ENCODE assay signal across 9 mouse cellular contexts in the genomic region with DNA sequence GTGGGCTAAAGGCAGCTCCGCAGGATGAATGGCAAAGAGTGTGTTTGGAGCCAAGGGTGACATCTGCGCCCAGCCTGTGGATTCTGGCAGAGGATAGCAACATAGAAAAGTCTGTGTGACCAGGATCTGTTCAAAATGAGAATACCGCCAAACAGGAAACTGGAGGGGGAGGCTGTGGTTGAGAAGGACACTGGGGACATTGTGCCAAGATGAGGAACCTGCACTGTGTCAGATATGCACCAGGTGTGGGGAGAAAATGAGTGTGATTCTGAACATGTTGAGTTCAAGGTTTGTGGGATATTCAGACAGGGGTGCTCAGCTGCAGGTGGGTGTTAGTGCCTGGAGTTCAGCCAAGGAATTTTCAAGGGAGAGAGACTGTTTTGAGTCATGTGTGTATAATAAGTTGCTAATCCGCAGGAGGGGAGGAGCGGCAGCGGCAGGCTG. TPM values are rescaled to one million over a fixed set of nuclear protein-coding genes. Genes with fewer than 3 reads are reported as not detected.
DNase-seq lines count a peak whose midpoint lies in the region; ATAC-seq and TF ChIP-seq lines count a peak whose summit lies in the region.
"Had no signal": no experiment of that assay in that cellular context is flagged by ENCODE, and none has a peak within 500 bp of the region (broad histone marks: within the 10 kb centered on the region; RNA-seq: fewer than 3 reads in every experiment).

No protein-coding gene starts in this region.

- H3K27ac ChIP-seq in embryonic facial prominence, embryonic 14.5 days (replicated peaks; ENCODE audit: low read depth, low read length): no peak overlapping the region
- no peak overlapping the region for H3K27ac ChIP-seq in embryonic facial prominence, embryonic 10.5 days (replicated peaks)
- H3K27ac ChIP-seq in lung, embryonic 16.5 days (ENCODE audit: low read length): no peak overlapping the region
- H3K27ac ChIP-seq in lung, postnatal 0 days (ENCODE audit: low read length): no peak overlapping the region
- peak overlapping the region; percentile 83 for H3K27ac ChIP-seq in small intestine, adult 2 months (ENCODE audit: insufficient read depth, low read depth, low read length)

- H3K27me3 ChIP-seq in embryonic facial prominence, embryonic 14.5 days (replicated peaks; ENCODE audit: control insufficient read depth, insufficient read depth, low read length): no peaks in the 10 kb centered on the region
- peaks cover 29% of the 10 kb centered on the region; the same call in 1 of the 2 replicates for H3K27me3 ChIP-seq in embryonic facial prominence, embryonic 10.5 days (replicated peaks; ENCODE audit: low read depth, poor library complexity, severe bottlenecking)
- no peaks in the 10 kb centered on the region for H3K27me3 ChIP-seq in lung, embryonic 16.5 days (ENCODE audit: control insufficient read depth, insufficient read depth, low read depth, low read length)
- H3K27me3 ChIP-seq in lung, postnatal 0 days (replicated peaks; ENCODE audit: insufficient read depth, low read length): no peaks in the 10 kb centered on the region
- H3K27me3 ChIP-seq in small intestine, adult 2 months (ENCODE audit: control insufficient read depth, insufficient read depth, low read length): no peaks in the 10 kb centered on the region

- H3K9ac ChIP-seq in embryonic facial prominence, embryonic 14.5 days (ENCODE audit: low read depth, low read length): no peak overlapping the region
- no peak overlapping the region for H3K9ac ChIP-seq in lung, embryonic 16.5 days (ENCODE audit: low read length)
- no peak overlapping the region for H3K9ac ChIP-seq in lung, postnatal 0 days (replicated peaks; ENCODE audit: low read depth)

- peaks cover 8% of the 10 kb centered on the region; the same call in 1 of the 2 replicates for H3K4me1 ChIP-seq in embryonic facial prominence, embryonic 14.5 days (ENCODE audit: control insufficient read depth, insufficient read depth, low read length)
- peaks cover 18% of the 10 kb centered on the region for H3K4me1 ChIP-seq in embryonic facial prominence, embryonic 10.5 days
- H3K4me1 ChIP-seq in lung, embryonic 16.5 days (replicated peaks; ENCODE audit: control insufficient read depth, insufficient read depth, low read length): peaks cover 9% of the 10 kb centered on the region
- H3K4me1 ChIP-seq in lung, postnatal 0 days (ENCODE audit: insufficient read depth, low read depth, low read length): no peaks in the 10 kb centered on the region
- H3K4me1 ChIP-seq in small intestine, adult 2 months (ENCODE audit: control insufficient read depth, insufficient read depth, insufficient read length, low read length): peaks cover 16% of the 10 kb centered on the region; the same call in 1 of the 2 replicates

- no peak for TF ChIP-seq CTCF in lung, postnatal 0 days (IDR thresholded peaks at IDR 0.05)
- TF ChIP-seq CTCF in small intestine, adult 2 months (IDR thresholded peaks at IDR 0.05; ENCODE audit: extremely low read depth, insufficient read length, insufficient replicate concordance, low read depth, low read length): no peak

- no peak for TF ChIP-seq EP300 in lung, postnatal 0 days (IDR thresholded peaks at IDR 0.05)

- ATAC-seq in embryonic facial prominence, embryonic 14.5 days (ENCODE audit: low read depth): peak; percentile 68
- 0 out of 2 replicates have a peak, but pooled peaks have one; percentile 23 for ATAC-seq in lung, embryonic 16.5 days (ENCODE audit: low read depth)
- ATAC-seq in lung, postnatal 0 days: no peak

- H3K36me3 ChIP-seq in embryonic facial prominence, embryonic 14.5 days (ENCODE audit: control insufficient read depth, insufficient read depth, low read length): no peaks in the 10 kb centered on the region
- H3K36me3 ChIP-seq in embryonic facial prominence, embryonic 10.5 days (replicated peaks): no peaks in the 10 kb centered on the region
- no peaks in the 10 kb centered on the region for H3K36me3 ChIP-seq in lung, embryonic 16.5 days (ENCODE audit: control insufficient read depth, insufficient read depth, low read length)
- H3K36me3 ChIP-seq in lung, postnatal 0 days (ENCODE audit: insufficient read depth, low read length): no peaks in the 10 kb centered on the region
- H3K36me3 ChIP-seq in small intestine, adult 2 months (ENCODE audit: control insufficient read depth, insufficient read depth, low read length): no peaks in the 10 kb centered on the region

- H3K4me2 ChIP-seq in embryonic facial prominence, embryonic 14.5 days (ENCODE audit: low read depth, low read length): no peak overlapping the region; the same call in 1 of the 2 replicates
- H3K4me2 ChIP-seq in lung, embryonic 16.5 days (ENCODE audit: low read depth, low read length): no peak overlapping the region
- no peak overlapping the region for H3K4me2 ChIP-seq in lung, postnatal 0 days (replicated peaks; ENCODE audit: low read depth, low read length)

- TF ChIP-seq POLR2A in small intestine, adult 2 months (IDR thresholded peaks at IDR 0.05; ENCODE audit: low read depth, low read length): no peak

- peak; percentile 62 for DNase-seq in embryonic facial prominence, embryonic 14.5 days (ENCODE audit: low spot score)
- no peak for DNase-seq in embryonic facial prominence, embryonic 10.5 days (ENCODE audit: low spot score)
- no peak for DNase-seq in lung, postnatal 0 days (ENCODE audit: low spot score)
- DNase-seq in forelimb bud, embryonic 11.5 days (ENCODE audit: low read depth, low spot score): peak; percentile 33
- DNase-seq in urinary bladder, postnatal 10 days (ENCODE audit: low spot score): no peak
- DNase-seq in adrenal gland, postnatal 14 days: no peak
- DNase-seq: kidney, adult 8-10 months had no signal

- H3K9me3 ChIP-seq in embryonic facial prominence, embryonic 14.5 days (ENCODE audit: control insufficient read depth, low read length): no peaks in the 10 kb centered on the region
- no peaks in the 10 kb centered on the region for H3K9me3 ChIP-seq in embryonic facial prominence, embryonic 10.5 days
- no peaks in the 10 kb centered on the region for H3K9me3 ChIP-seq in lung, embryonic 16.5 days (ENCODE audit: control insufficient read depth, low read length)
- no peaks in the 10 kb centered on the region for H3K9me3 ChIP-seq in lung, postnatal 0 days (ENCODE audit: low read length)

- WGBS in embryonic facial prominence, embryonic 14.5 days: 33% methylated on average over 6 of the region's 6 CpGs
- 52% methylated on average over 6 of the region's 6 CpGs for WGBS in embryonic facial prominence, embryonic 10.5 days
- 24% methylated on average over 6 of the region's 6 CpGs for WGBS in lung, embryonic 16.5 days
- WGBS in lung, postnatal 0 days: 29% methylated on average over 6 of the region's 6 CpGs
- 16% methylated on average over 6 of the region's 6 CpGs for WGBS in small intestine, adult 2 months

- no peak overlapping the region for H3K4me3 ChIP-seq in embryonic facial prominence, embryonic 14.5 days (ENCODE audit: low read depth, low read length)
- no peak overlapping the region for H3K4me3 ChIP-seq in embryonic facial prominence, embryonic 10.5 days
- H3K4me3 ChIP-seq in lung, embryonic 16.5 days (ENCODE audit: low read length): no peak overlapping the region
- H3K4me3 ChIP-seq in lung, postnatal 0 days (ENCODE audit: low read depth, low read length): no peak overlapping the region
- no peak overlapping the region for H3K4me3 ChIP-seq in small intestine, adult 2 months (ENCODE audit: low read depth, low read length)

RNA-seq across cellular contexts. Expression of gene Hipk2, which starts 6.8 kb away (rescaled TPM):
- polyA plus RNA-seq in embryonic facial prominence, embryonic 14.5 days (2014; fragmentation: Nextera tagmentation; extraction: Ambion mirVana): 9.3 and 10.7 TPM in 2 replicates
- 24.5 and 26.1 TPM in 2 replicates for polyA plus RNA-seq in embryonic facial prominence, embryonic 10.5 days (2016; fragmentation: Nextera tagmentation; extraction: Ambion mirVana)
- polyA plus RNA-seq in lung, embryonic 16.5 days (2015; fragmentation: Nextera tagmentation; extraction: Ambion mirVana): 19.8 and 21.0 TPM in 2 replicates
- polyA plus RNA-seq in lung, postnatal 0 days (2015; fragmentation: Nextera tagmentation; extraction: Ambion mirVana): 18.4 and 23.0 TPM in 2 replicates
- 28.7 and 74.7 TPM in 2 replicates for polyA plus RNA-seq in small intestine, adult 2 months (2012; rRNA removed)
- total RNA-seq in adrenal gland, postnatal 14 days (2021): 92.5 and 104 TPM in 2 replicates

RNA-seq across cellular contexts. Expression of gene Tbxas1, which starts 7.5 kb away (rescaled TPM):
- polyA plus RNA-seq in embryonic facial prominence, embryonic 14.5 days (2014; fragmentation: Nextera tagmentation; extraction: Ambion mirVana): 2.4 and 4.2 TPM in 2 replicates
- 0.88 and 1.8 TPM in 2 replicates for polyA plus RNA-seq in embryonic facial prominence, embryonic 10.5 days (2016; fragmentation: Nextera tagmentation; extraction: Ambion mirVana)
- polyA plus RNA-seq in lung, embryonic 16.5 days (2015; fragmentation: Nextera tagmentation; extraction: Ambion mirVana): 3.9 and 4.1 TPM in 2 replicates
- polyA plus RNA-seq in lung, postnatal 0 days (2015; fragmentation: Nextera tagmentation; extraction: Ambion mirVana): 5.3 and 5.5 TPM in 2 replicates
- 1.7 and 1.8 TPM in 2 replicates for polyA plus RNA-seq in small intestine, adult 2 months (2012; rRNA removed)
- total RNA-seq in adrenal gland, postnatal 14 days (2021): 2.3 and 3.0 TPM in 2 replicates

Comparison
In these comparisons a context has a peak if more than half of its experiments do, and no peak if none do; other contexts are left out.
1. DNase-seq: peak in embryonic facial prominence, embryonic 14.5 days (single experiment) and forelimb bud, embryonic 11.5 days (single experiment); none in embryonic facial prominence, embryonic 10.5 days (single experiment), lung, postnatal 0 days (single experiment), urinary bladder, postnatal 10 days (single experiment) and adrenal gland, postnatal 14 days (single experiment).